Mouse (Mus musculus): ENCODE results near the gene F11r.

GRCm38 (mm10) chr1:171470371-171470871, 33.1 kb downstream of the F11r start:
- TF ChIP-seq CTCF (IDR thresholded peaks at IDR 0.05) (peak; percentile 98; the same call in 1 of the 2 replicates), POLR2A (IDR thresholded peaks at IDR 0.05; ENCODE audit: insufficient read depth, low read depth, low read length) (no peak), EP300 (IDR thresholded peaks at IDR 0.05; ENCODE audit: insufficient read depth, low read depth, low read length) (0 out of 2 replicates have a peak, but pooled peaks have one; percentile 37)

Data from heart, adult 2 months (tissue).